Mouse (Mus musculus) CH12.LX (cell line): ENCODE results near the gene 3110040N11Rik.

ENCODE experiments used
- CTCF ChIP-seq, 2 experiments: IDR thresholded peaks in 1 of 2; conservative IDR thresholded peaks in 1 of 2; 2 replicates each; pipeline ENCODE4 v1.5.1; 2011 to 2012; ENCODE audit warnings: low read depth in 2 of 2, low read length in 2 of 2, improper control_type of control experiment in 1 of 2, inconsistent platforms in 1 of 2, mild to moderate bottlenecking in 1 of 2, moderate library complexity in 1 of 2
- HCFC1 ChIP-seq: IDR thresholded peaks from 2 replicates; pipeline ENCODE4 v1.6.1; 2012; ENCODE audit warnings: low read depth, mild to moderate bottlenecking, inconsistent platforms, low read length, improper control_type of control experiment
- MAX ChIP-seq: IDR thresholded peaks from 2 replicates; pipeline ENCODE4 v1.6.1; 2011; ENCODE audit warnings: low read length, improper control_type of control experiment
- MAZ ChIP-seq: IDR thresholded peaks from 2 replicates; pipeline ENCODE4 v1.6.1; 2012; ENCODE audit warnings: low read depth, mild to moderate bottlenecking, inconsistent platforms, low read length, improper control_type of control experiment, moderate library complexity
- MXI1 ChIP-seq: IDR thresholded peaks from 2 replicates; pipeline ENCODE4 v1.6.1; 2011; ENCODE audit warnings: mild to moderate bottlenecking, low read depth, low read length, improper control_type of control experiment
- NELFE ChIP-seq: IDR thresholded peaks from 2 replicates; pipeline ENCODE4 v1.6.1; 2011; ENCODE audit warnings: low read depth, low read length, improper control_type of control experiment
- RCOR1 ChIP-seq: conservative IDR thresholded peaks from 2 replicates; pipeline ENCODE4 v1.6.1; 2012; ENCODE audit warnings: low read depth, mild to moderate bottlenecking, inconsistent platforms, low read length, improper control_type of control experiment
- ZC3H11A ChIP-seq: IDR thresholded peaks from 2 replicates; pipeline ENCODE4 v1.6.1; 2012; ENCODE audit warnings: low read depth, mild to moderate bottlenecking, inconsistent platforms, low read length, improper control_type of control experiment

DNA sequence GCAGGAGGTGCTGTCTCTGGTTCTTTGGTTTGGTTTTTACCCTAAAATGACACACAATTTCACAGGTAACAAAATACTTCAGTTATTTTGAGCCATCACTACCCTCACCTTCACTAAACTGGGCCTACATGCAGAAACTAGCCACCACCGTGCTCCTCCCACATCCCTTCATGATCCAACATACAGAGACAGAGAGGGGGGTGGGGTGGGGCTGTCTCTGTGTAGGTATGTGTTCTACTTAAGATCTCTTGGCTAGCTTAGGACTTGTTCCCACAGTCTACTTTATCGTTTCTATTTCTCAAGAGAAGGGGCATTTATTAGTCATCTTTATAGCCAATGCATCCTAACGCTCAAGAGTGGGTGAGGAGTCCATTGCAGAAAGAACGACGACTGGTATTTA is 742 bp downstream of the 3110040N11Rik start:
- TF ChIP-seq NELFE = no peak
- TF ChIP-seq ZC3H11A = no peak
- no peak for TF ChIP-seq RCOR1
- TF ChIP-seq MXI1 = no peak
- TF ChIP-seq HCFC1 = no peak
- no peak for TF ChIP-seq CTCF (conservative IDR thresholded peaks at IDR 0.05 in 1 of 2, IDR thresholded peaks at IDR 0.05 in 1 of 2; ENCODE audit: low read depth in 2 of 2, low read length in 2 of 2)
- no peak for TF ChIP-seq MAZ
- no peak for TF ChIP-seq MAX
